Mouse (Mus musculus): ENCODE results near the gene Uck1. TPM values are rescaled to one million over a fixed set of nuclear protein-coding genes. Genes with fewer than 3 reads are reported as not detected.
"Not testable (repeated sequence)": the region's sequence is repeated elsewhere in the genome, so short reads cannot be mapped to it uniquely, and the experiment has no call there.

Uck1 gene
- total and polyA plus RNA-seq, 2 experiments from 2014 or later, result 90.8 to 138 TPM

- WGBS, result 54% methylated on average over 8 of the region's 8 CpGs
- Histone ChIP-seq H3K27ac (no peak overlapping the region), H3K4me3 (ENCODE audit: low read length) (no peak overlapping the region), H3K27me3 (ENCODE audit: insufficient read depth, low read length) (no peaks in the 10 kb centered on the region), H3K4me1 (ENCODE audit: insufficient read depth, low read length) (no peaks in the 10 kb centered on the region), H3K36me3 (ENCODE audit: insufficient read depth, low read length) (peaks cover 68% of the 10 kb centered on the region), H3K9me3 (ENCODE audit: low read length) (no peaks in the 10 kb centered on the region), H3K9ac (replicated peaks; ENCODE audit: low read length) (no peak overlapping the region), H3K4me2 (ENCODE audit: low read depth, low read length) (no peak overlapping the region)
- DNase-seq (ENCODE audit: low spot score), result peak; percentile 35
- no peak for ATAC-seq
- peak; percentile 77 for TF ChIP-seq CTCF (IDR thresholded peaks at IDR 0.05; ENCODE audit: low read depth)
These were observed 44.3 kb upstream of the Uck1 start for GRCm38 (mm10) chr2:32304145-32304832.

- WGBS, result 94% methylated on average over 9 of the region's 10 CpGs
- no peaks in the 10 kb centered on the region for H3K4me1 ChIP-seq (ENCODE audit: insufficient read depth, low read length)
- no peaks in the 10 kb centered on the region for H3K9me3 ChIP-seq (ENCODE audit: low read length)
- TF ChIP-seq CTCF (IDR thresholded peaks at IDR 0.05; ENCODE audit: low read depth), result peak; percentile 45
- H3K27ac ChIP-seq, result no peak overlapping the region
- ATAC-seq (no peak), DNase-seq (ENCODE audit: low spot score) (no peak)
- H3K36me3 ChIP-seq (ENCODE audit: insufficient read depth, low read length), result peaks cover 76% of the 10 kb centered on the region
- no peaks in the 10 kb centered on the region for H3K27me3 ChIP-seq (ENCODE audit: insufficient read depth, low read length)
- H3K4me3 ChIP-seq (ENCODE audit: low read length), result no peak overlapping the region
- H3K9ac ChIP-seq (replicated peaks; ENCODE audit: low read length), result no peak overlapping the region
- H3K4me2 ChIP-seq (ENCODE audit: low read depth, low read length), result no peak overlapping the region
These were observed 43.0 kb upstream of the Uck1 start for GRCm38 (mm10) chr2:32302952-32303351.

GRCm38 (mm10) chr2:32299469-32299868 is 39.5 kb upstream of the Uck1 start:
- Histone ChIP-seq H3K9ac (replicated peaks; ENCODE audit: low read length) (no peak overlapping the region), H3K4me1 (ENCODE audit: insufficient read depth, low read length) (no peaks in the 10 kb centered on the region), H3K36me3 (ENCODE audit: insufficient read depth, low read length) (peaks cover 62% of the 10 kb centered on the region), H3K4me2 (ENCODE audit: low read depth, low read length) (no peak overlapping the region), H3K27me3 (ENCODE audit: insufficient read depth, low read length) (no peaks in the 10 kb centered on the region), H3K27ac (no peak overlapping the region), H3K4me3 (ENCODE audit: low read length) (no peak overlapping the region), H3K9me3 (ENCODE audit: low read length) (no peaks in the 10 kb centered on the region)
- ATAC-seq (no peak), DNase-seq (ENCODE audit: low spot score) (no peak)
- TF ChIP-seq CTCF (IDR thresholded peaks at IDR 0.05; ENCODE audit: low read depth), result no peak
- 91% methylated on average over 4 of the region's 4 CpGs for WGBS

GRCm38 (mm10) chr2:32295842-32296241 is 35.9 kb upstream of the Uck1 start:
- not testable (repeated sequence) for H3K27ac ChIP-seq; H3K4me3 ChIP-seq (ENCODE audit: low read length); H3K27me3 ChIP-seq (ENCODE audit: insufficient read depth, low read length); H3K4me2 ChIP-seq (ENCODE audit: low read depth, low read length); H3K9me3 ChIP-seq (ENCODE audit: low read length); H3K9ac ChIP-seq (replicated peaks; ENCODE audit: low read length); DNase-seq (ENCODE audit: low spot score); ATAC-seq; H3K4me1 ChIP-seq (ENCODE audit: insufficient read depth, low read length)
- H3K36me3 ChIP-seq (ENCODE audit: insufficient read depth, low read length), result peaks cover 38% of the 10 kb centered on the region
- WGBS, result 80% methylated on average over 2 of the region's 2 CpGs

- no peak for TF ChIP-seq CTCF (IDR thresholded peaks at IDR 0.05; ENCODE audit: low read depth)
- Histone ChIP-seq H3K27ac (no peak overlapping the region), H3K27me3 (ENCODE audit: insufficient read depth, low read length) (no peaks in the 10 kb centered on the region), H3K4me2 (ENCODE audit: low read depth, low read length) (no peak overlapping the region), H3K4me1 (ENCODE audit: insufficient read depth, low read length) (no peaks in the 10 kb centered on the region), H3K9me3 (ENCODE audit: low read length) (no peaks in the 10 kb centered on the region), H3K4me3 (ENCODE audit: low read length) (no peak overlapping the region), H3K36me3 (ENCODE audit: insufficient read depth, low read length) (peaks cover 35% of the 10 kb centered on the region), H3K9ac (replicated peaks; ENCODE audit: low read length) (no peak overlapping the region)
- 89% methylated on average over 3 of the region's 3 CpGs for WGBS
- no peak for ATAC-seq
- no peak for DNase-seq (ENCODE audit: low spot score)
These were observed 35.3 kb upstream of the Uck1 start for GRCm38 (mm10) chr2:32295285-32295684.

GRCm38 (mm10) chr2:32294348-32294747 is 34.4 kb upstream of the Uck1 start:
- H3K9me3 ChIP-seq (ENCODE audit: low read length), result no peaks in the 10 kb centered on the region
- ATAC-seq, result no peak
- WGBS, result 67% methylated on average over 8 of the region's 8 CpGs
- TF ChIP-seq CTCF (IDR thresholded peaks at IDR 0.05; ENCODE audit: low read depth), result no peak
- DNase-seq (ENCODE audit: low spot score), result no peak
- H3K27me3 ChIP-seq (ENCODE audit: insufficient read depth, low read length), result no peaks in the 10 kb centered on the region
- peaks cover 27% of the 10 kb centered on the region for H3K36me3 ChIP-seq (ENCODE audit: insufficient read depth, low read length)
- no peak overlapping the region for H3K4me2 ChIP-seq (ENCODE audit: low read depth, low read length)
- H3K27ac ChIP-seq, result no peak overlapping the region
- H3K4me3 ChIP-seq (ENCODE audit: low read length), result no peak overlapping the region
- H3K4me1 ChIP-seq (ENCODE audit: insufficient read depth, low read length), result no peaks in the 10 kb centered on the region
- H3K9ac ChIP-seq (replicated peaks; ENCODE audit: low read length), result no peak overlapping the region

- Histone ChIP-seq H3K27me3 (ENCODE audit: insufficient read depth, low read length) (no peaks in the 10 kb centered on the region), H3K36me3 (ENCODE audit: insufficient read depth, low read length) (peaks cover 13% of the 10 kb centered on the region; the same call in 1 of the 2 replicates), H3K27ac (no peak overlapping the region), H3K9ac (replicated peaks; ENCODE audit: low read length) (no peak overlapping the region), H3K9me3 (ENCODE audit: low read length) (no peaks in the 10 kb centered on the region), H3K4me3 (ENCODE audit: low read length) (no peak overlapping the region), H3K4me2 (ENCODE audit: low read depth, low read length) (peak overlapping the region; percentile 62; the same call in 1 of the 2 replicates), H3K4me1 (ENCODE audit: insufficient read depth, low read length) (peaks cover 10% of the 10 kb centered on the region)
- ATAC-seq (no peak), DNase-seq (ENCODE audit: low spot score) (peak; percentile 67)
- peak; percentile 63 for TF ChIP-seq CTCF (IDR thresholded peaks at IDR 0.05; ENCODE audit: low read depth)
These were observed 29.6 kb upstream of the Uck1 start for GRCm38 (mm10) chr2:32289578-32289977.

All from hindbrain, postnatal 0 days (tissue).